Mouse (Mus musculus): ENCODE measurements around the gene Gm21828. TPM values are rescaled to one million over a fixed set of nuclear protein-coding genes. Genes with fewer than 3 reads are reported as not detected.
"Not testable (repeated sequence)": the region's sequence is repeated elsewhere in the genome, so short reads cannot be mapped to it uniquely, and the experiment has no call there.

Gene Gm21828
- not detected for polyA plus RNA-seq (2012; fragmentation: generic; extraction: Trizol)
- long read RNA-seq, experiment 1 = 0 reads
- long read RNA-seq, experiment 2 = 0 reads

DNA sequence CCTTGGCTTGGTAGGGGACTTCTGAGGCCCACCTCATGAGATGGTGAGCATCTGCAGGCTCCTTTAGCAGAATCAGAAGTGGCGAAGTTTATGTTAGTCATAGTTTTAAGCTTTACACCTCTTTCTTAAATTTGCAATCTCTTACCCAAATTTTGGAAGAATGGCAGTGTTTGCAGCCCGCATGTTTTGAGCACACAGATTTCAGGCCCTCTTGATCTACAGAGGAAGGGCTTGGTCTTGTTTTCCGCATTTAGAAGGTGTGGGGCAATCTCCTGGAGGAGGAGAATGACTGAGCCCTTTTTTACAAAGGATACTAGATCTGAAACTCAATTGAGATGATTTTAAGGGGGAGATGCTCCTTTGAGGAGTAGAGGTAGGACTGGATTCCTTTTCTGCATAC lies at the start of gene Gm21828:
TSS of gene Gm21828 (minus strand) at position 101 of the 400 bp plus-strand sequence.
- not testable (repeated sequence) for H3K79me2 ChIP-seq (ENCODE audit: control insufficient read depth, insufficient read depth); H3K27me3 ChIP-seq (ENCODE audit: control insufficient read depth, insufficient read depth, insufficient read length); H3K79me3 ChIP-seq (ENCODE audit: low read depth); H3ac ChIP-seq (ENCODE audit: control insufficient read depth, insufficient read length, low read depth); H3K36me3 ChIP-seq (ENCODE audit: control insufficient read depth, insufficient read depth); H3K4me3 ChIP-seq (ENCODE audit: insufficient read depth, poor library complexity, severe bottlenecking)

DNA sequence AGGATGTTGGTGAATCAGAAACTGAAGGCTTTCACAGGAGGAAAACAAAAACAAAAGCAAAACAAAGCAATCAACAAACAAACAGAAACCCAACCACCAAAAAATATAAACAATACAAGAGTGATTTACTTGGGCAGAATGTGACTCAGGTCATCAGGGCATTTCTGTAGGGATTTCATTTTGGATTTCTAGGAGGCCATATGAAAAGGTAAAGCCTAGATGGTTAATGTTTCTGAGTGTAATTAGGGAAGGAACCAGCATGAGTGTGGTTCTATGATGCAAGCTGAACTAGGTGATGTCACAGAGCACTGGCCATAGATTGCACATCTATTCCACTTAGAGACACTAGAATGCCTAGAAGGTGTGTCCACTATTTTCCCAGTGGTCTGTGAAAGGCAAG lies 28.4 kb upstream of the Gm21828 start, which contains the start of the genes Gm21440 and Gm21454:
TSS of gene Gm21440 (plus strand) at position 301 of the 400 bp plus-strand sequence.
TSS of gene Gm21454 (plus strand) at position 352 of the 400 bp plus-strand sequence.
- H3K79me3 ChIP-seq (ENCODE audit: low read depth); H3K4me3 ChIP-seq (ENCODE audit: insufficient read depth, poor library complexity, severe bottlenecking): not testable (repeated sequence)

More for the DNA sequence above, 28.4 kb upstream of the Gm21828 start, which contains the start of the genes Gm21440 and Gm21454:
- H3K27me3 ChIP-seq (ENCODE audit: control insufficient read depth, insufficient read depth, insufficient read length); H3ac ChIP-seq (ENCODE audit: control insufficient read depth, insufficient read length, low read depth); H3K79me2 ChIP-seq (ENCODE audit: control insufficient read depth, insufficient read depth); H3K36me3 ChIP-seq (ENCODE audit: control insufficient read depth, insufficient read depth): not testable (repeated sequence)

Other genes with a start within 250 kb of the Gm21828 start
- gene Gm20807, start 181.0 kb downstream of the Gm21828 start, polyA plus RNA-seq (2012; fragmentation: generic; extraction: Trizol) = not detected
- gene Gm21891, start 90.4 kb downstream of the Gm21828 start, polyA plus RNA-seq (2012; fragmentation: generic; extraction: Trizol) = not detected
- gene Gm21425, start 62.0 kb downstream of the Gm21828 start, polyA plus RNA-seq (2012; fragmentation: generic; extraction: Trizol) = not detected
- gene Gm21440, start 28.5 kb upstream of the Gm21828 start, polyA plus RNA-seq (2012; fragmentation: generic; extraction: Trizol) = not detected
- gene Gm21454, start 28.5 kb upstream of the Gm21828 start, polyA plus RNA-seq (2012; fragmentation: generic; extraction: Trizol) = not detected
- gene Gm21725, start 125.1 kb upstream of the Gm21828 start, polyA plus RNA-seq (2012; fragmentation: generic; extraction: Trizol) = not detected
- not detected for gene Gm21866, start 241.7 kb upstream of the Gm21828 start, polyA plus RNA-seq (2012; fragmentation: generic; extraction: Trizol)